Mouse (Mus musculus): Measurements from ENCODE around the gene Rhbdl1. TPM values are rescaled to one million over a fixed set of nuclear protein-coding genes. Genes with fewer than 3 reads are reported as not detected.

The Rhbdl1 gene
- total RNA-seq, 2 experiments from 2014 or later: 80.6 to 99.3 TPM

DNA sequence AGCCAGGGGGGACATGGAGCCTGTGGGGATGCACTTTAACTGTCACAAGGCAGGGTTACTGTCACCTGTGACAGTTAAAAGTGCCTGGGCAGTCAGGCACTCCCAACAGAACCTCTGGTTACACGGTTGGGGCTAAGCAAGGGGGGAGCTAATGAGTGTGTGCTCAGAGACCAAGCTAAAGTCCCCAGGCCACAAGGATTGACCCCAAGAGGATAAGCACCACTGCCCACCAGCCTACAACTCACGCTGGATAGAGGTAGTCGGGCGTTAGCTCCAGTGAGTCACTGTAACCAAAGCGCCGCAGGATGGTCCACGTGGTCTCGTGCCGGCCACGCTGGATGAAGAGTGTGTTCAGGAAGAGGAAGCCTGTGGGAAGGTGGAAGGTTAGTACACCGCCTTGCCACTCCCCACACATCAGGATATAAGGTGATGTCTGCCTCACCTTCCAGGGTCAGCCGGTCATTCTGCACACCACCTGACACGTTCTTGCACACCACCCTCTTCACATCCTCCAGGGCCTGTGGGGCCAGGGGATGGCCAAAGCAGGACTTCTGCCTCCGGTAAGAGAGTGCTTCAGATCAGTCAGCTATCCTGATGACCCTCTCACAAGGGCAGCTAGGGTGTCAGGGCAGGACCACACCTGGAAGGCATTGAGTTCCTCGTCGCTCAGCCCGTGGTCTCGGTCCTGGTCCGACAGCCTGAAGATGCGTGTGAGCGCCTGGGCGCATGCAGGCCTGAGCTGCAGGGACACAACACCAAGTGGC is 4.2 kb upstream of the Rhbdl1 start, which contains the start of gene Gm20683:
Gene Gm20683 (minus strand): TSS at position 647 of the 764 bp plus-strand sequence.
- no peak for DNase-seq (ENCODE audit: low spot score in 2 of 2)

DNA sequence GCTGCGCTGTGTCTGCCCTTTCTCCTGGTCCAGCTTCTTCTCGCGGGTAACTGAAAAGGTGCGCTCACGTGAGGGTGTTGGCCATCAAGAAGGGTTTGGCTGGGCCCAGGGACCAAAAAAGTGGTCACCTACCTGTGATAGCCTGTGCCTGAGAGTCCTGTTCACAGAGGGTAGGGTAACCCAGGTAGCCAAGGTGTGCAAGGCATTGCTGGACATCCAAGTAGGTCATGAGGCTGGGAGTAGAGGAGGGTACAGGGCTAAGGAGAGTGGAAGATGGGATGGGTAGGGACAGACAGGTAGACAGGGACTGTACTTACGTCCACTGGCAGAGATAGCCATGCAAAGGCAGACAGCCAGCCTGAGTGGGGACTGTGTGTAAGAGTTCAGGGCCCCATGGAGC is 3.4 kb upstream of the Rhbdl1 start:
- DNase-seq (ENCODE audit: low spot score in 2 of 2): no peak

DNA sequence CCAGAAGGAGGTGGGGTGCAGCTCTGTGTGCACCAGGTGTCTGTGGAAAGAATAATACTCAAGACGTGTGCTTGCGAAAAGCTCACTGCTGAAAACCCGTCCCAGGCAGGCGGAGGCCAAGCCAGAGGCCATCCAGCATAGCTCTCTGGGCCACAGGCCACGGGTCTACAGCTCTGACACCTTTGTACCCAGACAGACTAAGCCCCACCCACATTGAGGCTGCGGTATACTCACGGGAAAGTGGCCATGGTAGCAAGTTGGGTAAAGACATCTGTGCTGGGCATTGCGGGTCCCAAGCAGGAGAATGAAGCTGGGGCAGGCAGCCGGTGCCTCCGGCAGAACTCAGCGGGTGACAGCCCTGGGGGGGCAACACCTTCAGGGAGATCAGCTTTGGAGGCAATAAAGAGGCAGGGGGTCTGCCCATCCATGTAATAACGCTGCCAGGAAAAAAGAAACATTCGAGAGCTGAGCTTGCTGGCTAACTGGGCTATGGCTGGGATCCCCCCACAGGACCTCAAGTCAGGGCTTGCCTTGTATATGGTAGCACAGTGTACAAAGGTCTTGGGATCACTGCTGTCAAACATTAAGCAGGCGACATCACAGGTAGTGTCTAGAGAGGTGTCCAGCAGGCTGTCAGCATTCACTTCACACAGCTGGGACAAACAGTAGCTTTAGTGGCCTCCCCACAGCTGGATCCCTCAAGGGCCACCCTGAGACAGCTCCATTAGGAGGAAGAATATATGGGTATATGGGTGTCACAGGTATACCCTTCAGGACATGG is 2.5 kb upstream of the Rhbdl1 start:
- DNase-seq (ENCODE audit: low spot score in 2 of 2): no peak

DNA sequence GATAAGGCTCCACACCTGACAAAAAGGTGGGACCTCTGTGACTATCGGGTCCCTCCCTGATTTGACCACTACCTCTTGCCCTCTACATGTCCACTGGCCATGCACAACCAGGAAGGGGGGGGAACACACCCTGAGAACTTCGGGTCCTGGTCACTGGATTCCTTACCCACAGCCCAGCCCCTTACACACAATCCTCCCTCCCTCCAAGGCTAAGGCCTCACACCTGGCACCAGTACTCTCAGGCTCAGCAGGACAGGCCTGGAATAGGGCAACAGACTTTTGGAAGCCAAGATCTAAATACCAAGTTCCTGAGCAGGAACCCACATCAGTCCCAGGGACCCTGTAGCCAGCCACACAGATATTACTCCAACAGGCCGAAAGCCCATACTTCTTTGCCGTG is 1.8 kb upstream of the Rhbdl1 start:
- DNase-seq (ENCODE audit: low spot score in 2 of 2): no peak

DNA sequence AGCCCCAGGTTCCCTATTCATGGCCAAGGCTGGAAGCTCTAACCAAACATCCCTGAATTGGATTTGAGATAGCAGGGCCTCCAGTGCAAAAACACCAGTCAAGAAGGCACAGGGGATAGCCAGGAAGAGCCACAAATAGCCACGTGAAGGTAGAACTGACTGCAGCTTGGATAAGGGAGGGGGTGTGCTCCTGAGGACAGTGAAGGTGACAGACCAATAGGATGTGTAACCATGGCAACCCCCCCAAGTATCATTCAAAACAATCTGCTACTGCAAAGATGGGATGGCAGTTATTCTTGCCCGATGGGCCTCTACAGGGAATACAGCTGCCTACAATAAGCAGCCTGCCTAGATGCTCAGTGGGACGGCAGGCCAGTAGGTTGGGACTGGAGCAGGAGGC is 438 bp upstream of the Rhbdl1 start:
- no peak for DNase-seq (ENCODE audit: low spot score in 2 of 2)

DNA sequence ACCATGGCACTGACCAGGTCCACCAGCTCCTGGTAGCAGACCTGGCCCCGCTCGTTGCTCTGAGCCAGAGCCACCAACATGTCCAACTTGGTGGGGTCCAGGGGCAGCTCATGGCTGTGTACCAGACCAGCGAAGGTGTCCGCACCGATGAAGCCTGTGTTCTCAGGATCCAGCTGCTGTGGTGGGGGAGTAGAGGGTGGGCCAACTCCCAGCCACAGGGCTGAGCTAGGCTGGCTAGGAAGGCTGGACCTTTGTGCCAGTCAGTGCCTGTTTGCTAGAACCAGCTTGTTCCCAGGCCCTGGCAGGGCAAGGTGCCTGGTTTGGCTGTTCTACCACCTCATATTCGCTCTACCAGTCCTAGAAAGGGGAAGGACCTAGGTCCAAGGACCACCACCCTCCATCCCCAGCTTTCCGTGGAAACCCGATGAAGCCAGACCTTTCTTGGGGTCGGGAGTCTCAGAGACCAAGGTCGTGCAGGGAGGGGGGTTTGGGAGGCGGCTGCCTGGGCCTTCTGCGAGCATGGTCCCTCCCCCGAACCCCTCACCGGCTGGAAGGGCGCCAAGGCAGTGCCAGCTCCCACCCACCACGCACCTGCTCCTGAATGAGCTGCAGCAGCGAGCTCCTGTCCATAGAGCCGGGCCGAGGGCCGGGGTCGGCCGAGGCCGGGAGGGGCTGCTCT is 559 bp downstream of the Rhbdl1 start:
- no peak for DNase-seq (ENCODE audit: low spot score in 2 of 2)

DNA sequence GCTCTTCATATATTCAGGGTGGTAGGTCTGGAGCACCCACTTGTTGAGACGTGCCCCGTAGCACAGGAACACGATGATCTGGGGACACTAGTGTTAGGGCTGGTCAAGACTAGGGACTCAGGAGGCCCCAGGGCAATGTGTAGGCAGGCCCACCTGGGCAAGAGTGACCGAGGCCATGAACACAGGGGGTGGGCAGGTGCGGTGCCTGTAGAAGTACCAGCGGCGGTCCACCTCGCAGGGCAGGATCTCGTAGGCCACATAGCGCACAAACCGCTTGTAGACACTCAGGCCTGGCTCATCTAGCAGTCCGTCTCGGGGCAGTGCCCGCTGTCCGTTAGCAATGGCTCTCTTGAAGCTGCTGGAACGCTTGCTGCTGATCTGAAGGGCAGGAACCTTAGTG is 1.3 kb downstream of the Rhbdl1 start:
- DNase-seq (ENCODE audit: low spot score in 2 of 2): no peak

DNA sequence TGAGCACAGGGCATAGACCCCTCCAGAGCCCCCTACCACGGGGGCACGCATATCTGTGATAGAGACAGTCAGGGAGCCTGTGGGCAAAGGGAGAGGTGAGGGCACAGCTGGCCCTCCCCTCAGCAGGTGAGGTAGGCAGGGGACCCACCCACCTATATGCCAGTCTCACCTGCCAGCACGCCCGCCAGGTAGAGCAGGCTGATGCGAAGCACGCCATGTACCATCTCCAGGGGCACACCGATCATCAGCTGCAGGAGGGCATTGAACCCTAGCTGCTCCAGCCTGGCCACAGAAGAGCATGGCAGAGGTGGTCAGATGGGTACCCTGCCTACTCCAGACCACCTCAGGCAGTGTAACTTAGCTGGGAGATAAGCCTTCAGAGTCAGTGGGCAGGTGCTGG is 1.8 kb downstream of the Rhbdl1 start:
- no peak for DNase-seq (ENCODE audit: low spot score in 2 of 2)

DNA sequence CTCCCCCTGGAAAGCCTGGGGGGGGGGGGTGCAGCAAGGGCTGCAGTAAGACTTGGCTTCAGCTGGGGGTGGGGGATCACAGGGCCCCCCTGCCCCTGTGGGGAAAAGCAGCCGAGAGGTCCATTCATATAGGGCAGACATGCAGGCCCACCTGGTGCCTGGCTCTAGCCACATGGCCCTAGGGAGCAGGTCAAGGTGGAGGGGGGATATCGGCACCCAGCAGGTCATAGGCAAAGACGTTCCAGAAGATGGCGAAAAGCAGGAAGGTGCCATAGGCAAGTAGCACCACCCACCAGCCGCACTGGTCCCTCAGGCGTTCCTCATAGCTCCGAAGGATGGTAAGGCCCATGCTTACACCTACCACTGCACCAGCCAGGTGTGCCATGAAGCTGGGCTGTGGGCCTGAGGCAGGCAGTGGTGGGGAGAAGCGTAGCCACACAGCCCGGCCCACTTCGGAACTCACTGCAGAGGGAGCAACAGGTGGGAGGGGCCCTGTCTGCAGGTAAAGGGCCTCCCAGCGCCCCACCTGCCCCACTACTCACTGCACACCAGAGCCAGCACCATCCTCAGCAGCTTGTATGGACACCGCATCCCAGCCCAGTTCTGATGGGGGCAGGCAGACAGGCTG is 2.4 kb downstream of the Rhbdl1 start:
- DNase-seq (ENCODE audit: low spot score in 2 of 2): no peak

DNA sequence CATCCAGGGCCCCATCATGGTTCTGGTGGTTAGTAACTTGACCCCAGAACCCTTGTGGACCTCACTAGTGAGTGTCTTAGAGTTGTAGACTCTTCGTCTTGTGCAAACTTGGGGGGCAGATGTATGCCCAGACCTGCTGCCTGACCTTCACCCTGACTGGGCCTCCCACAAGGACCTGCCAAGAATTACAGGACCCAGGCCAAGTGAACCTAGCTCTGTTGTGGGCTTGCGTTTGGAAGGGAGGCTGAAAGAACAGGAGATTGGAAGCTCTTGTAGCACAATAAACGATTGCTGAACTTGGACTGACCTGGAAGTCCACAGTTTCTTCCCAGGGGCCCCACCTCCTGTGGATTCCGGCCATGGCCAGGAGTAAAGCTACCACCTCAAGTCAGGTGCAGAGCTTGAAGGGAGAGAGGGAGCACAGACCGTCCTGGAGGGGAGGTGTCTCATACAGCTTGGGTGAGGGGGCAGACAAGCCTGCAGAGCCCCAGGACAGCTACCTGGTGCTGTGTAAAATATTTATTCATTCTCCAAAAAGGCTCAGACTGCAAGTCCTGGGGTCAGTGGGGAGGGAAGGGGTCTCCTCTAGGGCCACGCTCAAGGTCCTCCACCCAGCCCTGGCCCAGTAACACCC is 3.0 kb downstream of the Rhbdl1 start:
- no peak for DNase-seq (ENCODE audit: low spot score in 2 of 2)

DNA sequence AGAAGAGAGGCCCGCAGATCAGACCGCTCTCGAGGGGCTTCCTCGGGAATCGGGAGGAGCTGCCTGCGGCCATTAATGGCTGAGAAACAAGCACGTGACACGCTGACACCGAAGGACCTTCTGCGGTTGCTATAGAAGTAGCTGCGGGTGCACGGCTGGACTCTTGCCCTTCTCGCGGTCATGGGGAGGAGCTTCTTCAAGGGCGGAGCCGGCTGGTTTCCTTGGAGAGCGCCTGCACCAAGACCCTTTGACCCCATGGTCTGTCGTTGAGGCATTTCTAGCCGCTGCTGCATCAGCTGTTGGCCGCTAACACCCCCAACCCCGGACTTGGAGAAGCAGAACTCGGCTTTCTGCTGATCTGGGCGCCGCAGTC is 3.8 kb downstream of the Rhbdl1 start, which contains the start of gene Stub1:
Gene Stub1 (minus strand): TSS at position 114 of the 373 bp plus-strand sequence.
- DNase-seq (ENCODE audit: low spot score in 2 of 2): peak; percentile 86 to 87

DNA sequence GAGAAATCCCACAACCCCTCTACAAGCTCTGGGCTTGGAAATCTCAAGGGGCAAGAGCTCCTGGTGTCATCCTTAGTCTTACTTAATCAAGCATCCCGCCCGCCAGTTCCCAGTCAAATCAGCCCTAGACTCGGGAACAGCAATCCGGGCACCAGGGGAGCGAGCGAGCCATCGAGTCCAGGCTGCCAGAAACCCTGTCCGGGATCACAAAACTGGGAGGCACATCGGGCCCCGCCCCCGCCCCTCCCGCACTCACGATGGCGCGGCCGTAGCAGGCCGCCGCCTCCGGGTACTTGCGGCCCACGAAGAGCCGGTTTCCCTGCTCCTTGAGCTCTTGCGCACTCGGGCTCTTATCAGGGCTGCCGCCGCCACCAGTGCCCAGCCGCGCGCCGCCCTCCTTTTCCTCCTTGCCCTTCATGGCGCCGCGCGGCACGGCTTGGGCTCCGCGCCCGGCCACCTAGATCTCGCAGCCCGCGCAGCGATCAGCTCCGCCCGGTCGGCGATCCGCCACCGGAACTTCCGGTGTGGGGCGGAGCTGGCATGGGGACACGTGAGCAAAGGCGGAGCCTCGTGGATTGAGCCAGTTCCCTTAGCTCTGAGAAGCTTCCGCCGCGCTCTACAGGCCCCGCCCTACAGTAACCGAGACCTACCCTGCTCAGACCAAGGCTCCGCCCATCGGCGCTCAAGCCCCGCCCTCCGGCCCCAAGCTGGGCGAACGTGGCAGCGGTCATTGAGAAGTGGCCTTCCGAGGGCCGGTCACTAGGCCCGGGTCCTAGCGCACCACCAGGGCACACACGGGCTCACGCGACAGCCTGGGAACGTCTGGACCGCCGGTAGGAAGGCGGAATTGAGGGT is 4.4 kb downstream of the Rhbdl1 start:
- DNase-seq (ENCODE audit: low spot score in 2 of 2): peak; percentile 99

DNA sequence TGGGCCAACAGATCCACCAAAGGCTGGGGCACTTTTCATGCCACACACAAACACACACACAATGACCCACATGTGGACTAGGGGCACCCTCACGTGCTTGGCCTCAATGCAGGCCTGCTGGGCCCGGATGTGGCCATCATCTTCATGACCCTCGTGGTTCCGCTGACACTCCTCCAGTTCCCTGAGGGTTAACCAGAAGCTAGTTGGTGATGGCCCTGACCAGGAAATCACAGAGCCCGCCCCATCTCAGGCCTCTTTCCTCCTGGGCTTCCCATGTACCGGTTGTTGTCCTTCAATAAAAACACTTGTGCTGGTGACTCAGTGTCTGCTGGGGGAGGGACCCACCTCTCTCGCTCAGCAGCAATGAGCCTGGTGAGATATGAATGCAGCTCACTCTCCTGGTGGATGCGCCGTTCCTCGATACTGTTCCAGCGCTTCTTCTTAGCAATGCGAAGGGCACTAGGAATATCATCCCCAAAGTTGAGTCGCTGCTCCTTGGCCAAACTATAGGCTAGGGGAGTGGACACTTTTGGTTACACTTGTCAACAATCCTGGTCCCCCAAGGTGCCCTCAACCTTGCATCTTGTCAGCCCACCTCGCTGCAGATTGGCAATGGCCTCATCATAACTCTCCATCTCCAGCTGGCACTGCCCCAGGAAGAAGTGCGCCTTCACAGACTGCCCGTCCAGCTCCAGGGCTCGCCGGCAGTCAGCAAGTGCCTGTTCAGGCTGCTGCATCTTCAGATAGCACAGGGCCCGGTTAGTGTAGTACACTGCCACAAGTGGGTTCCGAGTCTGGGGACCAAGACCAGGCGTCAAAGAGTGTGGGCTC is 5.4 kb downstream of the Rhbdl1 start:
- DNase-seq (ENCODE audit: low spot score in 2 of 2): peak in 1 of 2 experiments; percentile 48

DNA sequence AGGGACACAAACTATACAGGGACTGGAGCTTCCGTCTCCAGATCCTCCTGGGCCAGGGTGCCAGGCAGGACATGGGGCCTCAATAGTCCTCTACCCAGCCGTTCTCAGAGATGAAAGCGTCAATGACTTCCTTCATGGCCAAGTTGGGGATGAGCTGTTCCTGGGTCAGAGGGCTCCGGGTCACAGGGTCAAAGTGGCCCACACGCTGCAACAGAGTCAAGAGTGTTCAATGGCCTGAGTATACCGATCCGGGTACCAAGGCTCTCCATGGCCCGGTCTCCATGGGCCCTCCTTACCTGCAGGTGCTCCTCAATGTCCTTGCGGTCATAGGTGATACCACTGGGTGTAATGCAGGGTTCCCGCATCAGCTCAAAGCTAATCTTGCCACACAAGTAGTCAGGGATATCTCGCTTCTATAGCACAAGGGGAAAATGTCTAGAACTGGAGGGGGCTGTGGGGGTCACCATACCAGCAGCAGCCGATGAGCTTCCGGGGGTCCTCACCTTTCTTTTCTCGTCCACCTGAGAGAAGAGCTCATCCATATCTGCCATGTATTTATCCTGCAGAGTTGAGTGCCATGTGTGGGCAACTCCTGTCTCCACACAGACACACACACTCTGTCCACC is 6.2 kb downstream of the Rhbdl1 start:
- DNase-seq (ENCODE audit: low spot score in 2 of 2): no peak

DNA sequence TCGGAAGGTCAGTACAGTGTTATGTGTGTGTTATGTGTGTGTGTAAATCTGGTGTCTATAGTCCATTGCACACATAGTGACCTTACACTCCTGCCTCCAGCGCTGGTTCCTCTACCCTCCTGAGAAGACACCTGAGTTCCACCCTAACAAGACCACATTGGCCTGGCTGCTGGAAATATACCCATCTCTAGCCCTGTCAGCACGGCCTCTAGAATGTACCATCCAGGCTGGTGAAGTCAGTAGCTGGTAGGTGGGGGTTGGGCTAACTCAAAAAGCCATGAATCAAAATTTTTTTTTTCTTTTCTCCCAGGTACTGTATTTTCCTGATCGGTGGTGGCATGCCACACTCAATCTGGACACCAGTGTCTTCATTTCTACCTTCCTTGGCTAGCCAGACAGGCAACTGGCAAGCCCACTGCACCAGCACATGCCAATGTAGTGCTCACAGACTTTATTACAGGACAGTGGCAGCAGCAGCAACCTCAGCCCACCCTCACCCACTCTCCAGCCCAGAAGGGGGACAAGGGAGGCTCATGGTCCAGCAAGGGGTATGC is 6.8 kb downstream of the Rhbdl1 start:
- no peak for DNase-seq (ENCODE audit: low spot score in 2 of 2)

DNA sequence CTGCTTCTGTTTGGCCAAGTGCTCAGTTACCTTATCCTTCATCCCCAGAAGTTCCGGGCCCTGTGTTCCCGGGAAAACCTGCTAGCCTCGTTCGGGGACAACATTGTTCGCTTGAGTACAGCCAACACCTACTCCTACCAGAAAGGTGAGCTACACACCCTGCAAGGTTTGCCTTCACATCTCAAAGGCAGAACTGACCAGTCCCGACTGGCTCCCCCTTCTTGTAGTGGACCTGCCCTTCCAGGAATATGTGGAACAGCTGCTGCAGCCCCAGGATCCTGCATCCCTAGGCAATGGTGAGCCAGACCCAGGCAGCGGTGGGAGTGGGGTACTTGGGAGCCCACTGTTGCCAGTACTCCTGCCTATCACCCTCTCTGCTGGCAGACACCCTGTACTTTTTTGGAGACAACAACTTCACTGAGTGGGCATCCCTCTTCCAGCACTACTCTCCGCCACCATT is 7.5 kb downstream of the Rhbdl1 start:
- no peak for DNase-seq (ENCODE audit: low spot score in 2 of 2)

DNA sequence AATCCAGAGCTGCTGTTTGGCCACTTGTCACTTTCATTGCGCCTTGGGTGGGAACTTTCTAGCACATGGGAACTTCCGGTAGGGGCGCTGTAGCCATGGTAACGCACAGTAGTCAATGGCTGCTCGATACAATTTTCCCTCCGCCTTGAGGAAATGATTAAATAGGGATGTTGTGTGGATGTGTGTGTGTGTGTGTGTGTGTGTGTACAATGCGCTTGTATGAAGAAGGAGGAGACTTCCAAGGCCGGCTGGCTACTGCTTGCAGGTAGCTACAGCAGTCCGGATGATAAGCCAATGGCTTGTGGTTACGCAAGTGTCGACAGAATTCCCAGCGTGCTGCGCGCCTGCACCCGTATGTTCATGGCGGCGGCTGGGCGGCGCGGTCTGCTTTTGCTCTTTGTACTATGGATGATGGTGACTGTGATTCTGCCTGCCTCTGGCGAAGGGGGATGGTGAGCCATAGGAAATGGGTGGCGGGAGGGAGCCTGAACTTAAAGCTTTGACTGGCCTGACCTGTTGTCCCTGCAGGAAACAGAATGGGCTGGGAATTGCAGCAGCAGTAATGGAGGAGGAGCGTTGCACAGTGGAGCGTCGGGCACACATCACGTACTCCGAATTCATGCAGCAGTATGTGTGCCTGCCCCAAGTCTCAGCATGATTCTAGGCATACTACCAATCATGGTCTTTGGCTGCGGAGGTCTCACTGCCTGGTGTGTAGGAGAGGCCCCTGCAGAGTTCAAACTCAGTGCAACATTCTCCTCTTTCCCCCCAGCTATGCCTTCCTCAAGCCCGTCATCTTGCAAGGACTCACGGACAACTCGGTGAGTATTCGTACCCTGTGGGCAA is 8.2 kb downstream of the Rhbdl1 start, which contains the start of gene Jmjd8:
Gene Jmjd8 (plus strand): TSS at position 156 of the 846 bp plus-strand sequence.
- DNase-seq (ENCODE audit: low spot score in 2 of 2): peak; percentile 75 to 83
